Mouse (Mus musculus) bone marrow macrophage, adult 2 months (primary cell): ENCODE results near the gene Egfr. TPM values are rescaled to one million over a fixed set of nuclear protein-coding genes. Genes with fewer than 3 reads are reported as not detected.

Source experiments
- H3K27ac ChIP-seq: 2 replicates; pipeline ENCODE4 v1.5.1; 2012; ENCODE audit warnings: low read depth, low read length; ENCODE audit not compliant: insufficient read depth
- H3K4me1 ChIP-seq: 2 replicates; pipeline ENCODE4 v1.6.1; 2012; ENCODE audit warnings: low read length; ENCODE audit not compliant: control insufficient read depth, insufficient read depth
- H3K4me3 ChIP-seq: 2 replicates; pipeline ENCODE4 v1.5.1; 2012; ENCODE audit warnings: mild to moderate bottlenecking, low read length, moderate library complexity; ENCODE audit not compliant: insufficient read depth
- CTCF ChIP-seq: IDR thresholded peaks from 2 replicates; pipeline ENCODE4 v1.5.1; 2012; ENCODE audit warnings: low read depth, mild to moderate bottlenecking, low read length, moderate library complexity
- POLR2A ChIP-seq: IDR thresholded peaks from 2 replicates; pipeline ENCODE4 v1.6.1; 2012; ENCODE audit warnings: mild to moderate bottlenecking, low read depth, low read length, borderline replicate concordance
- polyA plus RNA-seq: library from polyadenylated mRNA; stranded (reverse); fragments of >200 nt; gene quantifications from 2 replicates; pipeline ENCODE4 v1.2.4, GENCODE M21; 2012; ENCODE audit not compliant: missing spikeins, insufficient read depth, insufficient read length

The Egfr gene
- polyA plus RNA-seq, 1 experiment = 2.2 TPM

DNA sequence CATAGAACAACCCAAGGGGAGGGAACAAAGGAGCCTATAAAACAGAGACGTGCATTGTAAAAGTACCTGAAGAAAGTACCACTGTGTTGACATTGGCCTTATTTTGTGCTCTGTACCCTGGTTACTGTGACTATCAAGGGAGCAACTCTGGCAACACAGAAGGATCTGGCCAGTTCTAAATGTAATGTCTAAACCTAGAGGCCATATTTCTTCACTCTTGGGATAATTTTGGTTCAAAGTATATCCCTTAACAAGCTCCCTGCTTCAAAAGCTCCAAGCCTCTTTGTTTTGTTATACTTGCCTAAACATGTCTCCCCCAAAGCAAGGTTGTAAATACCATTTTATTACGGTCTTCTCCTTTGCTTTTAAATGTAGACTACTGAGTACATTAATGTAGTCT is 105.3 kb downstream of the Egfr start:
- H3K27ac ChIP-seq = no peak overlapping the region
- H3K4me3 ChIP-seq = no peak overlapping the region
- TF ChIP-seq CTCF (no peak), POLR2A (no peak)
- no peaks in the 10 kb centered on the region for H3K4me1 ChIP-seq

DNA sequence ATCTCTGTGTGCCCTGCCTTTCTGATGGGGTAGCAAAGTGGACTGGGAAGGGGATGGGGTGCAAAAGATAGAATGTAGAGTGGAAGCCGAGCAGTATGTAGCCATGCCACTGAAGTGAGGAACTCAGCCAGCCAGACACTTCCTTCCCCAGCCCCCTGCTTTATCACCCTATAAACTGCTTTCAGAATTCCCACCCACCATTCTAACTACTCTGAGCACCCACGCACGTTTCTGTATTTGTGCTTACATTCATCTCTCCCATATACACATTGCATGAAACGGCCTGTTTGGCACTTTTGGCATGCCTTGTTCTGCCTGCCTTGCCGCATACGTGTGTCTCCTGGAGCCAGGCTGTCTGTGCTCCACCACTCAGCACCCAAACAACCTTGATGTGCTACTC is 109.0 kb downstream of the Egfr start:
- no peak for TF ChIP-seq CTCF
- TF ChIP-seq POLR2A = no peak
- H3K4me3 ChIP-seq = no peak overlapping the region
- no peak overlapping the region for H3K27ac ChIP-seq
- H3K4me1 ChIP-seq = no peaks in the 10 kb centered on the region

- TF ChIP-seq CTCF (no peak), POLR2A (no peak)
- Histone ChIP-seq H3K27ac (no peak overlapping the region), H3K4me1 (no peaks in the 10 kb centered on the region), H3K4me3 (no peak overlapping the region)
These were observed 111.5 kb downstream of the Egfr start for GRCm38 (mm10) chr11:16863547-16863946.

GRCm38 (mm10) chr11:16864980-16865561 is 113.1 kb downstream of the Egfr start:
- Histone ChIP-seq H3K4me3 (no peak overlapping the region), H3K27ac (no peak overlapping the region), H3K4me1 (no peaks in the 10 kb centered on the region)
- no peak for TF ChIP-seq CTCF
- TF ChIP-seq POLR2A = no peak

DNA sequence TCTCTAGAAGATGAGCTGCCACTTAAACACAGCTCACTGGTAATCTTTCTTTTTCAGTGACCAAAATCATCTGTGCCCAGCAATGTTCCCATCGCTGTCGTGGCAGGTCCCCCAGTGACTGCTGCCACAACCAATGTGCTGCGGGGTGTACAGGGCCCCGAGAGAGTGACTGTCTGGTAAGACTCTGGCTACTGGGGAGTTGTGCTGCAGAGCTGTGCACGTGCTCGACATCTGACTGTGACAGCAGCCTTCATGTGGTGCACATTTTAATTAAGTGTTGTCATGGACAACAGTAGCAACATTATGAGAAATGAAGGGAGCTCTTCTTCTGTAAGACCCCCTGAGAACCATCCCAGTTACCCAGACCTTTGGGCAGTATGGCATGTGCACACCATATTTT is 116.0 kb downstream of the Egfr start:
- TF ChIP-seq POLR2A (no peak), CTCF (no peak)
- Histone ChIP-seq H3K4me3 (no peak overlapping the region), H3K27ac (no peak overlapping the region), H3K4me1 (no peaks in the 10 kb centered on the region)

GRCm38 (mm10) chr11:16869506-16869905 is 117.5 kb downstream of the Egfr start:
- TF ChIP-seq CTCF (no peak), POLR2A (no peak)
- Histone ChIP-seq H3K4me1 (no peaks in the 10 kb centered on the region), H3K4me3 (no peak overlapping the region), H3K27ac (no peak overlapping the region)

DNA sequence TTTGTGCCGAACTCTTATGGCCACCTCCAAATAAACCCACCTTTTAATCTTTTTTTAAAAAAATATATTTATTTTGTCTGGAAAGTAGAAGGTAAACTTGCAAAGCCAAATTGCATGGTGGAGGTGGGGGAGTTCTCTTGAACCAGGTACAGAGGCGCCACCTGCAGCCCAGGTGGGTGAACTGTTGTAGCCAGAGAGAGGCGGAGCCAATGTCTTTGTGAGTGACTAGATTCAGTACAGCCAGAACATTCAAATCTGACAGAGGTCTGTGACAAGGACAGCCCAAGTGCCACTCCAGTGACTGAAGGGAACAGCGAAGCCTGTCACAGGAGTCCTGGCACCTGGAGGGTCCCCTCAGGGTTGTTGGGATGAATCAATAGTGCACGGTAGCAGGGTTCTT is 119.1 kb downstream of the Egfr start:
- TF ChIP-seq POLR2A (no peak), CTCF (no peak)
- no peak overlapping the region for H3K27ac ChIP-seq
- no peaks in the 10 kb centered on the region for H3K4me1 ChIP-seq
- no peak overlapping the region for H3K4me3 ChIP-seq

DNA sequence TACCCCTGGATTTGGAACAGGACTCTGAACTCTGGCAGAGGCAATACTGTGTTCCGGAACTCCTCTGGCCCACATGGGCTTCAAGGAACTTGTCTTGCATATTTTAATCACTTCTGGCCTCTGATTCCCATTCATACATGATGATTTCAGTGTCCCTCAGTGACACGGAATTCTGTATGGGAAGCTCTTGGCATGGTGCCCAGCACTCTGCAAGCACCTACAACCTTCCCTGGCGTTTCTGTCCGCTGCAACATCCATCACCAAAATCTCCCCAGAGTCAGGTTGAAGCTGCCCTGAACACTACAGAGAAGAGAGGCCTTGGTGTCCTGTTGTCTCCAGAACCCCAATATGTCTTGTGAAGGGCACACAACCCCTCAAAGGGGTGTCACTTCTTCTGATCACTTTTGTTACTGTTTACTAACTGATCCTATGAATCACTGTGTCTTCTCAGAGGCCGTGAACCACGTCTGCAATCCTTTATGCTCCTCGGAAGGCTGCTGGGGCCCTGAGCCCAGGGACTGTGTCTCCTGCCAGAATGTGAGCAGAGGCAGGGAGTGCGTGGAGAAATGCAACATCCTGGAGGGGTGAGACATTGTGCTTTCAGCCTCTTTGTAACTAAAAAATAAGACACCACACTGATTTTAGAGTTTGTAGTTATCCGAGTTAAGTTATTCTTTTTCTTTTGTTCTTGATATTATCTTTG is 125.8 kb downstream of the Egfr start:
- no peak for TF ChIP-seq POLR2A
- TF ChIP-seq CTCF = no peak
- no peak overlapping the region for H3K4me3 ChIP-seq
- H3K27ac ChIP-seq = no peak overlapping the region
- no peaks in the 10 kb centered on the region for H3K4me1 ChIP-seq

DNA sequence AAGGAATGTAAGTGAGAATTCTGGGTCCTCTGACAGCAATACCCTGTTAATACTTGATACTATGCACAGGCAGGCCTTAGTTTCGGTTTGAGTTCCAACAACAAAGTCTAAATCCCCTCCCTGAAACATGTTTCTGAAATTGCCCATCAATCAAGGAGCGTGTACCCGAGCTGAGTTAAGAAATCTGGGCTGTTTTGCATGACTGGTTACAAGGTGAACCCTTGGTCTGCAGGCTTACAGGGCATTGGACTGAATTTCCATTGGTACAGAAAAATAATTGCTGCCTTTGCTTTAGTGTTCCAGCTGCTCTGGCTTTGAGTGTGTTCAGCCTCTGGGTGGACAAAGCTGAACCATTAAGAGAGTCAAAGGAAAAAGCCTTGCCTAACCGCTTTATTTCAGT is 129.9 kb downstream of the Egfr start:
- no peak for TF ChIP-seq CTCF
- Histone ChIP-seq H3K4me3 (no peak overlapping the region), H3K4me1 (no peaks in the 10 kb centered on the region), H3K27ac (no peak overlapping the region)

- H3K27ac ChIP-seq = no peak overlapping the region
- no peak overlapping the region for H3K4me3 ChIP-seq
- H3K4me1 ChIP-seq = no peaks in the 10 kb centered on the region
- TF ChIP-seq POLR2A = no peak
- TF ChIP-seq CTCF = no peak
These were observed 134.1 kb downstream of the Egfr start for GRCm38 (mm10) chr11:16886152-16886551.

DNA sequence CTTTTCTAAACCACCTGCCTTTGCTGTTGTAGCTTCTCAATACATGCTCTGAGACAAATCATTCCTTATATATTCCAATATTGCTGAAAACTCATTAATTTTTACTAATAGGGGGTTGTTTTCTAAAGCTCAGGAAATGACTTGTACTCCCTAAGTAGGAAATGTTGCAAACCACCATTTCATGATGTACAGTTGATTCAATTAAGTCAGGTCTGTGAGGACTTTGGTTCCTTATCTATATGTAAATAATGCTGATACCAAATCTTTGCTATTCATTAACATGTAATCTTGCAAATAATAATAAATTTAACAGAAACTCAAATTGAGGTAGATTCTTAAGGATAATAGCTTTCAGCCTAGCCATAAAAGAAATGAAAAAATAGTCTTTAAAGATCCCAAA is 136.1 kb downstream of the Egfr start:
- H3K4me1 ChIP-seq = no peaks in the 10 kb centered on the region
- H3K4me3 ChIP-seq = no peak overlapping the region
- H3K27ac ChIP-seq = no peak overlapping the region
- TF ChIP-seq CTCF (no peak), POLR2A (no peak)
